Mouse (Mus musculus): ENCODE results near the gene Eml6. TPM values are rescaled to one million over a fixed set of nuclear protein-coding genes. Genes with fewer than 3 reads are reported as not detected.

Eml6 gene
- polyA plus RNA-seq, 1 experiment from 2014 or later = 0.53 TPM

Other genes starting within 250 kb of the Eml6 start
- gene 4931440F15Rik, start 200.4 kb downstream of the Eml6 start, polyA plus RNA-seq (2014; fragmentation: Nextera tagmentation; extraction: Ambion mirVana) = 0.06 and 0.08 TPM in 2 replicates
- 103 and 129 TPM in 2 replicates for gene Sptbn1, start 242.1 kb upstream of the Eml6 start, polyA plus RNA-seq (2014; fragmentation: Nextera tagmentation; extraction: Ambion mirVana)

Measured in kidney, embryonic 14.5 days (tissue).